Mouse (Mus musculus): ENCODE data around the gene Nnmt.

The Nnmt gene

GRCm38 (mm10) chr9:48547233-48547632 is 57.7 kb downstream of the Nnmt start:
- no peak for DNase-seq

Data from B cell, adult 2 months (primary cell).